In genomic region chr16:10843486-10844318, GRCm38 (mm10) we compare ENCODE assay signal across 8 mouse cellular contexts. TPM values are rescaled to one million over a fixed set of nuclear protein-coding genes. Genes with fewer than 3 reads are reported as not detected.
A peak's percentile ranks its signal among the peaks of the same experiment; 100 is the strongest.
DNase-seq lines count a peak whose midpoint lies in the region; ATAC-seq and TF ChIP-seq lines count a peak whose summit lies in the region.

No protein-coding gene starts in this region.

- WGBS in forebrain, embryonic 13.5 days, result 35% methylated on average over 18 of the region's 18 CpGs
- WGBS in hindbrain, postnatal 0 days, result 18% methylated on average over 18 of the region's 18 CpGs
- 4% methylated on average over 18 of the region's 18 CpGs for WGBS in liver, embryonic 15.5 days (ENCODE audit: insufficient replicate concordance)

- H3K27me3 ChIP-seq in forebrain, embryonic 13.5 days, result no peaks in the 10 kb centered on the region
- H3K27me3 ChIP-seq in hindbrain, postnatal 0 days (ENCODE audit: insufficient read depth, low read length), result no peaks in the 10 kb centered on the region
- 0 out of 2 replicates have a peak, but pooled peaks cover 3% of the 10 kb centered on the region for H3K27me3 ChIP-seq in liver, embryonic 15.5 days

- peak overlapping the region; percentile 50; the same call in 1 of the 2 replicates for H3K9ac ChIP-seq in forebrain, embryonic 13.5 days
- H3K9ac ChIP-seq in hindbrain, postnatal 0 days (replicated peaks; ENCODE audit: low read length), result peak overlapping the region; percentile 2; the same call in 1 of the 2 replicates
- H3K9ac ChIP-seq in liver, embryonic 15.5 days, result no peak overlapping the region

- H3K4me3 ChIP-seq in forebrain, embryonic 13.5 days, result no peak overlapping the region
- no peak overlapping the region for H3K4me3 ChIP-seq in hindbrain, postnatal 0 days (ENCODE audit: low read length)
- H3K4me3 ChIP-seq in liver, embryonic 15.5 days (replicated peaks), result peak overlapping the region; percentile 33

- H3K9me3 ChIP-seq in forebrain, embryonic 13.5 days (replicated peaks), result no peaks in the 10 kb centered on the region
- no peaks in the 10 kb centered on the region for H3K9me3 ChIP-seq in hindbrain, postnatal 0 days (ENCODE audit: low read length)
- H3K9me3 ChIP-seq in liver, embryonic 15.5 days (replicated peaks), result no peaks in the 10 kb centered on the region

- H3K27ac ChIP-seq in forebrain, embryonic 13.5 days, result no peak overlapping the region
- H3K27ac ChIP-seq in hindbrain, postnatal 0 days, result no peak overlapping the region; the same call in 1 of the 2 replicates
- no peak overlapping the region for H3K27ac ChIP-seq in liver, embryonic 15.5 days (replicated peaks)

- H3K36me3 ChIP-seq in forebrain, embryonic 13.5 days (ENCODE audit: poor library complexity, severe bottlenecking), result 0 out of 2 replicates have a peak, but pooled peaks cover 9% of the 10 kb centered on the region
- H3K36me3 ChIP-seq in hindbrain, postnatal 0 days (ENCODE audit: insufficient read depth, low read length), result no peaks in the 10 kb centered on the region
- H3K36me3 ChIP-seq in liver, embryonic 15.5 days (replicated peaks), result peaks cover 5% of the 10 kb centered on the region; the same call in 1 of the 2 replicates

- no peak for ATAC-seq in forebrain, embryonic 13.5 days
- ATAC-seq in hindbrain, postnatal 0 days, result peak; percentile 73
- ATAC-seq in liver, embryonic 15.5 days (ENCODE audit: insufficient read depth), result peak; percentile 37; the same call in 1 of the 2 replicates

- H3K4me1 ChIP-seq in forebrain, embryonic 13.5 days, result peaks cover 10% of the 10 kb centered on the region
- peaks cover 7% of the 10 kb centered on the region; the same call in 1 of the 2 replicates for H3K4me1 ChIP-seq in hindbrain, postnatal 0 days (ENCODE audit: insufficient read depth, low read length)
- peaks cover 27% of the 10 kb centered on the region for H3K4me1 ChIP-seq in liver, embryonic 15.5 days (replicated peaks)

- peak overlapping the region; percentile 14; the same call in 1 of the 2 replicates for H3K4me2 ChIP-seq in forebrain, embryonic 13.5 days
- peak overlapping the region; percentile 46 for H3K4me2 ChIP-seq in hindbrain, postnatal 0 days (ENCODE audit: low read depth, low read length)
- peak overlapping the region; percentile 58 for H3K4me2 ChIP-seq in liver, embryonic 15.5 days

- DNase-seq in 416B (ENCODE audit: low read depth), result peak; percentile 96
- peak; percentile 61 for DNase-seq in Muller cell, postnatal 12 days (ENCODE audit: inconsistent ontology term)
- DNase-seq in hindbrain, postnatal 0 days (ENCODE audit: low spot score), result peak; percentile 42
- DNase-seq in natural killer cell, adult 2 months (ENCODE audit: low spot score in 2 of 2), result peak; percentile 64 to 68
- peak; percentile 79 for DNase-seq in thymus, postnatal 4 days
- DNase-seq in cerebellum, adult 18-20 months, result no peak

- TF ChIP-seq CTCF in hindbrain, postnatal 0 days (IDR thresholded peaks at IDR 0.05; ENCODE audit: low read depth), result no peak

RNA-seq across cellular contexts. Expression of gene Rmi2, which starts 8.8 kb away (rescaled TPM):
- polyA plus RNA-seq in forebrain, embryonic 13.5 days (2015; fragmentation: Nextera tagmentation; extraction: Ambion mirVana), result 2.6 and 3.3 TPM in 2 replicates
- total RNA-seq in hindbrain, postnatal 0 days (2014; rRNA removed), result 1.3 and 4.1 TPM in 2 replicates
- 0.58 and 0.64 TPM in 2 replicates for polyA plus RNA-seq in hindbrain, postnatal 0 days (2015; fragmentation: Nextera tagmentation; extraction: Ambion mirVana)
- polyA plus RNA-seq in liver, embryonic 15.5 days (2015; fragmentation: Nextera tagmentation; extraction: Ambion mirVana), result 1.8 and 1.9 TPM in 2 replicates

RNA-seq across cellular contexts. Expression of gene Gm11172, which starts 31.0 kb away (rescaled TPM):
- not detected in 2 replicates for polyA plus RNA-seq in forebrain, embryonic 13.5 days (2015; fragmentation: Nextera tagmentation; extraction: Ambion mirVana)
- not detected in 2 replicates for total RNA-seq in hindbrain, postnatal 0 days (2014; rRNA removed)
- polyA plus RNA-seq in hindbrain, postnatal 0 days (2015; fragmentation: Nextera tagmentation; extraction: Ambion mirVana), result not detected in 2 replicates
- polyA plus RNA-seq in liver, embryonic 15.5 days (2015; fragmentation: Nextera tagmentation; extraction: Ambion mirVana), result not detected in 2 replicates

RNA-seq across cellular contexts. Expression of gene Prm1, which starts 38.1 kb away (rescaled TPM):
- not detected in 2 replicates for polyA plus RNA-seq in forebrain, embryonic 13.5 days (2015; fragmentation: Nextera tagmentation; extraction: Ambion mirVana)
- total RNA-seq in hindbrain, postnatal 0 days (2014; rRNA removed), result not detected in 2 replicates
- polyA plus RNA-seq in hindbrain, postnatal 0 days (2015; fragmentation: Nextera tagmentation; extraction: Ambion mirVana), result 0.70 TPM in 1 of 2 replicates, not detected in the other
- not detected in 2 replicates for polyA plus RNA-seq in liver, embryonic 15.5 days (2015; fragmentation: Nextera tagmentation; extraction: Ambion mirVana)

RNA-seq across cellular contexts. Expression of gene Prm2, which starts 47.8 kb away (rescaled TPM):
- not detected in 2 replicates for polyA plus RNA-seq in forebrain, embryonic 13.5 days (2015; fragmentation: Nextera tagmentation; extraction: Ambion mirVana)
- not detected in 2 replicates for total RNA-seq in hindbrain, postnatal 0 days (2014; rRNA removed)
- not detected in 2 replicates for polyA plus RNA-seq in hindbrain, postnatal 0 days (2015; fragmentation: Nextera tagmentation; extraction: Ambion mirVana)
- polyA plus RNA-seq in liver, embryonic 15.5 days (2015; fragmentation: Nextera tagmentation; extraction: Ambion mirVana), result not detected in 2 replicates

RNA-seq across cellular contexts. Expression of gene Prm3, which starts 53.0 kb away (rescaled TPM):
- not detected in 2 replicates for polyA plus RNA-seq in forebrain, embryonic 13.5 days (2015; fragmentation: Nextera tagmentation; extraction: Ambion mirVana)
- not detected in 2 replicates for total RNA-seq in hindbrain, postnatal 0 days (2014; rRNA removed)
- polyA plus RNA-seq in hindbrain, postnatal 0 days (2015; fragmentation: Nextera tagmentation; extraction: Ambion mirVana), result not detected in 2 replicates
- not detected in 2 replicates for polyA plus RNA-seq in liver, embryonic 15.5 days (2015; fragmentation: Nextera tagmentation; extraction: Ambion mirVana)

Comparison
In these comparisons a context has a peak if more than half of its experiments do, and no peak if none do; other contexts are left out.
1. DNase-seq: peak in 416B (single experiment), Muller cell, postnatal 12 days (single experiment), hindbrain, postnatal 0 days (single experiment), natural killer cell, adult 2 months (2 of 2) and thymus, postnatal 4 days (single experiment); none in cerebellum, adult 18-20 months (0 of 2).
2. Peak in every context shown above with its lines, with median percentiles within 50 percentile points of each other: H3K4me2 ChIP-seq.